Mouse (Mus musculus) hindlimb bud, embryonic 11.5 days (tissue): ENCODE measurements around the gene Eci2.
"Not testable (repeated sequence)": the region's sequence is repeated elsewhere in the genome, so short reads cannot be mapped to it uniquely, and the experiment has no call there.

Experiments
- DNase-seq: peaks from one replicate; pipeline ENCODE4 v3.0.0-alpha.2; 2012; ENCODE audit warnings: low read depth, low spot score; ENCODE audit errors: extremely low spot score

The Eci2 gene

DNA sequence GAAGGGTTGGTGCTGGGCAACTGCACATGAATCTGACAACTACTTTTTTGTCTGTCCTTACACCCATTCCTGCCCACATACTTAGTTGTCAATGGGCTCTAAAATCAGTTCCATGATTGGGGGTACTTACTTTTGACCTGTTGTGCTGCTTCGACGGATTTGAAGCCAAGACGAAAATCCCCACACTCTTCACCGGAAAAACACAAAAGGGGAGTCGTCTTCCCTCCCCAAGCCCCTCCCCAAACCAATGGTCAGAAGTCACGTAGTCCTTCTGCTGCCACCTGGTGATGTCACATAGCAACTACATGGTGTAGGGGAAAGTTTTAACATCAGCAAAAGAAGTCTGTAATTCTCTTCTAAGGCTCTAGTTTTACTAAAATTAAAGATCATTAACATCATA lies at the start of gene Eci2:
Gene Eci2, minus strand, starts transcription at position 218 of the 400 bp plus-strand sequence.
- DNase-seq, result no peak

DNA sequence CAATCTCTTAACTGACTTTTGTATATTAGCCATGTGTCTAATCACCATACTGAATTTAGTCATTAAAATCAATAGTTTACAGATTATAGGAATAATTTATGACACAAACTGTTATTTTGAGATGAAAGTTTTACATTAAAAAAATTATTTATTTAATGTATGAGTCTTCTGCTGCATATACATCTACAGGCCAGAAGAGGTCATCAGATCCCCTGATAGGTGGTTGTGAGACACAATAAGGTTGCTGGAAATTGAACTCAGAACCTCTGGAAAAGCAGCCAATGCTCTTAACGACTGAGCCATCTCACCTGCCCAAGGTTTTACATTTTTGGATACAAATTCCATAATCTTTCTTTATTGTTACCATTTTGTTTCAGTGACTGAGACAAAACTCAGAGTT lies 48.0 kb upstream of the Eci2 start:
- no peak for DNase-seq

DNA sequence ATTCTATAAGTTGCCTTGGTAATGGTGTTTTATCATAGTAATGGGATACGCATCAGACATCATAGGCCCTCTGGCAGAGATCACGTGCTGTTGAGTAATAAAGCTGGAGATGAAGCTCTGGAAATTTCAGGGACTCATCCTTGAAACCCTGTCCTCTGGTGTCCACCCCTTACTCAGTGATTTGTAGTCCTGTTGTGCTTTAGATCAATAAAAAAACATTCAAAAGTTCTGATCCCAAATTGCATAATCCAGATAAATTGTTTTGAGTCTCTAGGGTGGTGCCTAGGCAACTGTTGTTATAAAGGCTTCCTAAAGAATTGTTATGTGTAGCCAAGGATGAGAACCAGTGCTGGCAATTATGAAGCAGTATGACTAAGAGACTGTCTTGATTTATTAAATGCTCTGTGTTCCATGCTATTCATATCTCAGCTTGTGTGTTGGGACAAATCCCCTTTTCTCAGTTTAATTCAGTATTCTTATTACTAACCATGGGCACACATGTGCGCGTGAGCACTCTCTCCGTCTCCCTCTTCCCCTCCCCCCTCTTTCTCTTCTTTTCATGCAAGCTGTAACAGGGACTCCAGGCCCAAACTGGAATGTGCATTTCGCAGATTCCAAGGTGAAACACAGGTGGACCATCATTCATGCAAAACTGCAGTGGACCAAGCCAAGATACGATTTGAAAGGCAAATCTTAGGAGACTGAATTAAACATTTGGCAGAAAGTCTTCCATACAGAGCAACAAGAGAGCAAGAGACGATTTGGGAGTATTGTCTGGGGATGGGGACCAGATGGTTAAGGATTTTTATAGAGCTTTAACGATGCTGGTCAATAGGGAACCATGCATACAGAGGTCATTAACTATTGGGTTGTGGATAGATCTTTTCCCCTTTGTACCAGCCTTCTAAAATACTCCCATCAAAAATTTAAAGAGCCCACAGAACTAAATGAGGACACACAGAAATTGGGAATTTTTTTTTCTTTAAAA lies 43.9 kb upstream of the Eci2 start:
- no peak for DNase-seq

DNA sequence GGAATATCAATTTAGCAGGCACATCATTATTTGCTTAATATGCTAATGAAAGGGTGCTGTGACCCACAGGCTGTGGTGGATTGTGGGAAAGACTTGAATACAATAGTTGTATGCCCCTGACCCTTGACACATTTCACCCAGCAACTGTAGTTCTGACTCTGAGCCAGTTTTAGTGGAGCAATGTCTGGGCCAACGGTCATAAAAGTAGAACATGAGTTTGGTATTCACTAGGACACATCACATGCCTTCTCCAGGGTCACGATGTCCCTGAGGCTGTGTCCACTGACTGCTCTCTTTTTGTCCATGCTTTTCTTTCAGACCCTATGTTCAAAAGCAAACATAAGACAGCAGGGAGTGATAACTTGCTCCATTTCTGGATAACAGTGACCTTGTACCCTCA lies 40.2 kb upstream of the Eci2 start:
- no peak for DNase-seq

DNA sequence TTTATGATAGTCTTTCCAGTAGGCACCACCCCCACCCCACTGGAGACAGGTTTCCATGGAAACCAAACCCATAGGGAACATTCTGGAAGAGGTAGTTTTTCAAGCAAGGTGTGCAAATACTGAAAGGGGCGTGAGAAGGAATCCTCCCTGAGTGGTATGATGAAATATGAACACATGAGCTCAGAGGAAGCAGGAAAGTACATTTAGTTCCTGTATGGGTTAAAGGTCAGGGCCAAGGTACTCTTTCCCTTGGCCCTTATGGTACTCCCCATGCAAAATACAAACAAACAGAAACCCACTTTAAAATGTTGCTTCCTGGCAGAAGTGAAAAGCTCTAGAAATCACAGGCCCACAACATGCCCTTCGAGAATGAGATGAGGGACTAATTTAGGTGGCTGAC lies 39.1 kb upstream of the Eci2 start:
- no peak for DNase-seq

DNA sequence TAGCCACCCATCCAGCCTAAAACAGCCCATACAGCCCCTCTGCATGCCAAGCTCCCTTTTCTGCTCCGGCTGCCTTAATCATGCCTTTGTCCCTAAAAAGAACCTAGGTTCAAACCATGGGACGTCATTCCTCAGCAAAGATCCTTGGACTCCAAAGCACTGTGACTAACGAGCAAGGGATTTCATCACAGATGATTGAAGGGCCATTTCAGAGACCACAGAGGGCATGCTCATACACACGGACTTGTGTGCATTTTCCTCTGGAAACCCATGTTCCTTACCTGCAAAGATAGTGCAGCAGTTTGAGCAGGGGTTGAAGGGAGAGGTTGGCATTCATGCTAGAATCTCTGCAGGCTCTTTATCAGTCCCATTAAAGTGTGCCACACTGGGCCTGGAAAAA lies 37.5 kb upstream of the Eci2 start:
- DNase-seq, result no peak

DNA sequence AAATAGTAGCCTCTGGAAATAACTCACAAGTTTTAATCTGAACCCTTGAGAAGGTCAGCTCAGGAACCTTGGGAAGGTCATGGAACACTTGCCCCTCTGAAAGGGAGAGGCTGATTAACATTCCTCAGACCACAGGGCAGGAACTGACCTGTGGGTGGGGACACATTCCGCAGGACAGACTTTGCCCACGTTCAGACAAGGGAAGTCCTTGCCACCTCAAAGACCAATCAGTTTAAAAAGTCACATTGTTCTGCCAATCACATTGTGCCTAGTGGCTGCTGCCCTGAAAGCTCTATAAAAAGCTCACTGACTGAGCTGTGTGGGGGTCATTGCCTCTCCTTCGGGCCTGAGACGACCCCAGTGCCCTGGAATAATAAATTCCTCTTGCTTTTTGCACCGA lies 31.2 kb upstream of the Eci2 start:
- no peak for DNase-seq

DNA sequence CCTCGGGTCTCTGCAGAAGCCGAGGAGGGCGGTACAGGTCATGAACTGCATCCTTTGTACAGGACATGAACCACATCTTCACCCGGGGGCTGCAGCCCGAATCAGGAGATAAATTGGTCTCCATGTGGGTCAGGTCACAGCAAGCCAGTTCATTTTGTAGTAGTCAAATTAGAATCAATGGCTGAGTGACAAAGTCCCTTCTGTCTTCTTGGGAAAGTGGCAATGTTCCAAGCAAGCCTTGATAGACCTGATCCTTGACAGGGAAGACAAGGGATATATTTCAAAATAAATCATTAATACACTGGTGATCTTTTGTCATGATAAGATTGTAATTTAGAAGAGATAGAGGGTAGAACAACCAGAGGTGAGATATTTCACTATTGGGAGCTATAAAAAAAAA lies 9.6 kb upstream of the Eci2 start:
- DNase-seq, result no peak

DNA sequence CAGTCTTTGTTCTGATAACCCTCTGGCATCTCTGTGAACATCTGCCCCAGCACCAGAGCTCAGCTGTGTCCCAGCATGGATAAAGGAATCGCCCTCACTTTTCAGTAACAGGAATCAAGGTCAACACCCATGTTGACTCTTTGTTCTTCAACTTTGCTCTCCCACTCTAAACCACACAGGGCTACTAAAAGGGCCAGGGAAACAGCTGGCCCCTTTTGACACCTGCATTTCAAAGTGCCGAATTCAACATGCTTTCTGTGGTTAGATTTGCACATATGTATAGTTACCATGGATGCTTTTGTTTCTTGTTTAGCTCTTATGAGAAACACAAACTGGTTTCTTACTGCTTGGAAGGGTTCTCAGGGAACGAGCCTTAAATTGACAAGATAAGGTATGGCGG lies 8.8 kb upstream of the Eci2 start:
- no peak for DNase-seq

DNA sequence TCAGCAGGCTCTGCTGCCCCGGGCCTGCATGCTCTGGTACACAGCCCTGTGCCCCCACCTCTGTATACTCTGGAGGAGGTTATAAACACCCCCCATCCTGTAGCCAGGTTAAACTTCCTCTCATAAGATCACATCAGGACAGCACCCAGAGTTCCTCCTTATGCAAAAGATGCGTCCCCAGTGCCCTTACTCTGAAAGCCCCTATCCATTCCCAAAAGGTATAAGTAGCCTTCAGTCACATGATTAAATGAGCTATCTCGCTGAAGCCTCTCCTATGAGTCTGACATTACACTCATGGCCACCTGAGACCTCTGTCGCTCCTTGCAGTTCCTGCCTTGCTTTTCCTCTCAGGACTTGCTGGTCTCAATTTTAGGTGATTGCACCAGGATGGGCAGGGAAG lies 6.7 kb upstream of the Eci2 start:
- DNase-seq, result no peak

DNA sequence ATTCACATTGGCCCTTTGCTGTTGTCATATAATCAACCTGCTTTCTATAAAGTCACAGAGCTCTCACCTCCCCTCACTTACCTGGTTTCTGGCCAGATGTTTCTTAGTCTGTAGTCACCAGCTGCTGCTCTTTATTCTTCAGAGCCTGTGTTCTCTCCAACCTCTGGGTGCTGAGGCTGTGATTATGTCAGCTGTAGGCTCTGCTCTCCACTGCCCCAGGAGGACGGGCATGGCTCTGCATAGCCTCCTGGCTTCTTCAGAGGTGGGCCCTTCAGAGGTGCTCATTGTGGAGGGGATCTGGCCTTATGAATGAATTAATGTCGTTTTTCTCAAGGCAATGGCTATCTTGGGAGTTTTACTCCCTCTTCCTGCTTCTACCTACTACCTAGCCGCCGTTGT lies 4.8 kb upstream of the Eci2 start:
- no peak for DNase-seq

DNA sequence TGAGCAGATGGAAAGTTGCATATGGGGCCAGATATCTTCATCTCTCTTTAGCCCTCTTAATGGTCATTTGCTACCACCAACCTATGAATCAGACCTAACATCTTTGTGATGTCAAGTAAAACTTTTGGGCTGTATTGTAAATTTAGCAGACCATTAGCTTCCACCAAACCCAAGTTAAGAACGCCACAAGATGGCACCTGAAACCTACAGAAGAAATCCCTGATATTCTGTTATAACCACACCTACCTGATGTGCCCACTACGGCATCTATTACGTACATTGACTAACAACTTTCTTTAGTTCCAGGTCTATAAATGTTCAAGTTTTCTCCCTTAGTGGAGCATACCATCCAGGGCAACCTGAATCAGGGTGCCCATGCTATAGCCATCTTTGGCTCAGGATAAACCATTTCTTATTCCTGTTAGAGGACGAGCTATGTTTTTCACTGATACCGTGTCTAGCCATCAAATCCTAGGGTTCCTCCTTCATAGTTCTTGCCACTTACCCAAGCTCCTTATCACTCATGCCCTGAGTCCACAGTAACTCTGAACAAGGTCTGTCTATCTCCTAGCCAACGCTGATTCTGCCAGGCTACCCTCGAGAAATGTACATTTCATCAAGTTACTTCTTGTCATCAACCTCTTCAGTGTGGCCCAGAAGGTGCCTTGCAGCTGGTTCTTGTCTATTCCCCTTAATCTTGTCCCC lies 4.2 kb upstream of the Eci2 start:
- DNase-seq, result no peak

DNA sequence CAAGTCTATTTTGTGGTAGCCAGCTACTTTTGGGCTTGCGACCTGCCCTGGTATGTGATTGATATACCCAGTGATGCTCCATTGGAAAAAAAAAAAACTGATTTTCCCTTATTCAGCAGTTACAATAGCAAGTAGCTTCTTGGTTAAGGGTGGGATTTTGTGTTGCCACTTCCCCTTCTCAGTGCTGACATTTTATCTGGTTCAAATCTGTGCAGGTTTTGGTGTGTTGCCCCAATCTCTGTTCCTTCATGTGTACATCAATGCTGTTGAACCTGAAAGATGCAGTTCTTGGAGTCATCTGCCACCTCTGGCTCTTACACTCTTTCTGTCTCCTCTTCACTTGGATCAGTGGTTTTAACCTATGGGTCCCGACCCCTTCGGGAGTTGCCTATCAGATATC lies 1.5 kb upstream of the Eci2 start:
- DNase-seq, result no peak

DNA sequence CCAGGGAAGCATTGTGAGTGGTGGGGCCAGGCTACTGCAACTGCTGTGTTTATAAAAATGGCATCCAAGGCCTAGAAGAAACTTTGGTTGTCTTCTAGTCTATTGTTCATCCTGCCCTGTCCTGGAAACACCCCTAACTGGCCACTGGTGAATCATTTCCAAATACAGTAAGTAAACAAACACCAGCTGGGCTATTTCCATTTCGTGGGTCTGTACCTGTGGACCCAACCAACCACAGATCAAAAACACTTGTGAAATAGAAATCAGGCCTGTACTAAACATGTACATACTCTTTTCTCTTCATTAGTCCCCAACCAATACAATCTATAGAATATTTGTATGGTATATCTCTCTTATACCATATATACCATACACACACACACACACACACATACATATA lies 3.5 kb downstream of the Eci2 start:
- DNase-seq, result not testable (repeated sequence)

DNA sequence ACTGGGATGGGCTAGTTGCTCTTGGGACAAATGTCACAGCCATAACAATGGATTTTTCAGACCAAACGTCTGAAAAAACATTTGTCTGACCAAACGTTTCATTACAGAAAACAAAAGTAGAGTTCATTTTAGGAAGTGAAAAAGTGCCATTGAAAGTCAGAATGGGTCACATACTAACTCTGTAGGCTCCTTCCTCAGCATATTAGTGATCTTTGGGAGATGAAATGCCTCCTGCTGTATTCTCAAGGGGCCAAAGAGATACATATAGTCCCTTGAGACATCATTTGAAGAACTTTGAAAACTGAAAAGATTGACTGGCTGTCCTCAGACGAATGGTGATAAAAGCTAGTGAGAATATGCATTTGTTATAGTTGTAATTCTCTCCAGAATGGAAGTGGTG lies 6.5 kb downstream of the Eci2 start:
- no peak for DNase-seq

DNA sequence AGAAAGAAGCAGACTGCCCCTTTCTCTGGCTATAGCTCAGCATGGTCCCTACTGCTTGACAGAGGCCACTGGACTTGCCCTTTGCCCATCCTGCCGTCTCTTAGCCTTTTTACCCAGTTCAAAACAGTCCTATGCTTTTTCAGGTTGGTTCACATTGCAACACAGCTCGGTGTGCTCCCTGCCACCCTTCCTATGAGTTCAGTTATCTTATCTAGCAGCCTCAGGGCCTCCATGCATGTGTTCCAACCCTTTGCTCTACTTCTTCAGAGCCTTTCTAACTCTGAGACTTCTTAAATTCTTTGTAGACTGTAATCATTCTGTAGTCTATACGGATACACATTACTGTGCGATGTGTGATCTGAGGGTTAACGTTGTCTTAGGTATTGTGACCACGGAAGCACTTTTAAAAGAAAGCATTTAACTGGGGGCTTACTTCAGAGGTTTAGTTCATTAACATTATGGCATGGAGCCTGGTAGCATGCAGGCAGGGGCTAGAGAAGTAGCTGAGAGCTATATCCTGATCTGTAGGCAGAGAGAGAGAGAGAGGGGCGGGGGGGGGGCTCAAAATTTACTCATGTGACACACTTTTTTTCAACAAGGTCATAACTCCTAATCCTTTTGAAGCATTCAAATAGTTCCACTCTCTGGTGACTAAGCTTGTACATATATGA lies 7.9 kb downstream of the Eci2 start:
- no peak for DNase-seq

DNA sequence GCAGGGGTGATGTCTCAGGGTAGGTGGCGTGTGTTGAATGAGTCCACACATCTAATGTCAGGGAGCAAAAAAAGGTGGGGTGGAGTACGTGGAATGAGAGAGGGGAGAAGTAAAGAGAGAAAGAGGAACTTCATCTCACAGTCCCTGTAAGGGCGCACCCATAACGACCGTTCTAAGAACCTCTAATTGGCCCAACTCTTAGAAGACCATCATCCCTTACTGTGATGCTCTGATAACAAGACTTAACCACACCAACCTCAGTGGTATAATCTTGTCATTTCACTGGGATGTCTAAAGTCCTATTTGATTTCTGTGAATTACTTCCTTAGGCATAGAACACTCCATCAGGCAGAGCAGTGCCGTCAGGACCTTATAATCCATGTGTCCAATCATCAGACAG lies 9.5 kb downstream of the Eci2 start:
- no peak for DNase-seq

DNA sequence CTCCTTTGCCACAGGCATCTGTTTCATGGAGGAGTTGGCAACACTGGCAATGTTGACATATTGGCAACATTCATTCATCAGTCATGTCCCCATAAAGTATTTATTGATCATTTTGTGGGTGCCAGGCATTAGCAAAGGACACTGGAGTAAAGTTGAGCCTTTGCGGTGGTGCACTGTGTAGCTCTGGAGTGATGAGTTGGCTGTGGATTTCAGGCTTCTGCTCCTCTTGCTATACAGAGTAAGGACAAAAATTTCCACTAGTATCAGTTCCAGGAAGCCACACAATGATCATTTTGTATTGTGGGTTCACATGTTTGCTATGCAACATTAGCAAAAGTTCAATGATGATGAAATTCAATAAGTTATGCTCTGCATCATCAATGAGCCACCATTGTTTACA lies 10.8 kb downstream of the Eci2 start:
- no peak for DNase-seq

DNA sequence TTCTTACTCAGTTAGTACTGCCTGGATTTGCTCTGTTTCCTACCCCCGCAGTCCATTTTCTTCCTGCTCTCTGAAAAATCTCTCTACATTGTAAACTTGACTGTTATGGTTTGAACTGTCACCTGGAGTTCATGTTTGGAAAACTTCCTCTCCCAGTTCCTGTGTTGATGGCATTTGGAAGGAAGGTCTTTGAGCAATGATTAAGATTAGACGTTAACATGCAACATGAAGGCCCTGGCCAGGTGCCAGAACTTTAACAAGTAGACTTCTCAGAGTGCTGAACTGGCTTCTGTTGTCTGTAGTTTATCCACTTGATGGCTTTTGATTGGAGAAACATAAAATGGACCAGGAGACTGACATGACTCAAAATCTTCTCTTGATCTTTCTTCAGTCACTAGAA lies 31.0 kb downstream of the Eci2 start:
- no peak for DNase-seq

DNA sequence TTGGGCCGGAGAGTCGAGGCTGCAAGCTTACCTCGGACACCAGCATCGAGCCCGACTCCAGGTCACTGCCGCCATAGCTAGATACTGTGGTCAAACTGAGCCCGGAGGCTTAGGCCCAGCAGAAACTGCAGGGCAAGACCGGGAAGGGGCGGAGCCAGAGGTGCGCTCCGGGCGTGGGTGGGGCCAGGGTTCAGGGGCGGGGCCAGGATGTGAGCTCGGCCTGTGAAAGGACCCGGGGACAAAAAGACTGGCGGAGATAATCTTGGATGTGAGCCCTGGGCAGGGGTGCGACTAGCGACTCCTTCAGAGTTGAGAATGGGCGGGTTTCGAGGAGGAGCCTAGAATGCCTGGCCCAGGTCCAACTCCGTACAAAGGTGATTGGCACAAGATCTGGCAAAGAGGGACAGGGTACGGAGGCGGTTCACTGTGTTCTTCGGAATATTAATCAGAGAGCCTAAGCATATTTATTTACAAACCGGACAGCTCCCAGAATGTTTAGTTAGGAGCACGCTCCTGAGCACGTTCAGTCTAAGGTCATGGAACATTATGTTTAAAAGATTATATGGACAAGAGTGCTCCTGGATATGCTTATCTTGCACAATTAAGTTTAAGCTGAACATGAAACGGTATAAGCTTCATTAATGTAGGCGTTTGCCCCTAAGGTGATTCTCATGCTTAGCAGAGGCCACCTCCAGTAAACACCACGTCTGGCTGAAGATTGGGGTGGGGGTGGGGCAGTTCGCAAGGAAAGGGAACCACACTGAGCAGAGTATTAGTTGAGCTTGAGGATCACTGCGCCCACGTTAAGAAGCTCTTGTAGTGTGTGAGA lies 32.7 kb downstream of the Eci2 start:
- DNase-seq, result peak; percentile 53

DNA sequence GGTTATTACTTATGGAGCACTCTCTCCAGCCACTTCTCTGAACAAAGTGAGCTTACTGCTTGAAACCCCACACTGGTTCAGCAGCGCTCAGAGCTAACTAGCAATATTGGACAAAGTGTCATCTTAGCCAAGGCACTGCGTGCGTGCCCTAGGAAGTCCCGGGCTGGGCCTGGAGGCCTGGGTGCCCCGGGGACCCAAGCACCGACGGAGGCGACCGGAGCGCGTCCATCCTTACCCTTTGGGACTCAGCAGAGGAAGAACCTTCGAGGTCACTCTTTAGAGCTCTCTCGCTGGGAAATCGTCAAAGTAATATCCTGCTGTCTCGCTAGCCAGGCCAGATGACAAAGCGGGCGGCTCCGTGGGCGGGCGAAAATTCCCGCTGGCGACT lies 33.3 kb downstream of the Eci2 start:
- peak; percentile 6 for DNase-seq
